10 mouse cellular contexts compared by ENCODE assay signal in the genomic region with DNA sequence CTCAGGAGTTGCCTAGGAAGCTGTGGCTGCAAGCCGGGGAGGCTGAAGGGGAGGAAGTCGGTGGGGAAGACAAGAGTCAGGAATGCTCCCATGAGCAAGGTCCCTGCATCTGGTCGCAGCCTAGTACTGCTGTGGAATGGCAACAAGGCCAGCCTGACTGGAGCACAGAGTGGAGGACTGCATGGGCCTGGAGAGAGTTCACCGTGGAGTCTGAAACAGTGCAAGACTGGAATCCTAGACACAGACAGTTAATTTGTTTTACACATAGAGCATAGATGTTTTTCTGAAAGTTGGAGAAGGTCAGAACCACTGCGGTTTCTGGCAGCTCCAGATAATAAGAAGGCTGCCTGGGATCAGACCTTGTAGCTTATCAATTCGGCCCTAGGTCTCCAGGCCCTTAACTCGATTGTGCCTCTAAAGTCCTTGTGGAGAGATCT. TPM values are rescaled to one million over a fixed set of nuclear protein-coding genes. Genes with fewer than 3 reads are reported as not detected.
A peak's percentile ranks its signal among the peaks of the same experiment; 100 is the strongest.
DNase-seq lines count a peak whose midpoint lies in the region; ATAC-seq and TF ChIP-seq lines count a peak whose summit lies in the region.
"Had no signal": no experiment of that assay in that cellular context is flagged by ENCODE, and none has a peak within 500 bp of the region (broad histone marks: within the 10 kb centered on the region; RNA-seq: fewer than 3 reads in every experiment).

No protein-coding gene starts in this region.

- H3K27me3 ChIP-seq in stomach, embryonic 15.5 days (replicated peaks), result peaks cover 5% of the 10 kb centered on the region; the same call in 1 of the 2 replicates
- H3K27me3 ChIP-seq in stomach, postnatal 0 days (ENCODE audit: control insufficient read depth, insufficient read depth, low read length), result no peaks in the 10 kb centered on the region
- no peaks in the 10 kb centered on the region for H3K27me3 ChIP-seq in liver, embryonic 15.5 days

- H3K9ac ChIP-seq in stomach, embryonic 15.5 days, result no peak overlapping the region
- no peak overlapping the region for H3K9ac ChIP-seq in stomach, postnatal 0 days (ENCODE audit: low read length)
- peak overlapping the region; percentile 80 for H3K9ac ChIP-seq in liver, embryonic 15.5 days

- peak; percentile 67 for ATAC-seq in stomach, embryonic 15.5 days (ENCODE audit: insufficient read depth, low FRiP score, low read depth)
- ATAC-seq in stomach, postnatal 0 days (ENCODE audit: low FRiP score, low TSS enrichment), result no peak; the same call in 1 of the 2 replicates
- peak; percentile 82 for ATAC-seq in liver, embryonic 15.5 days (ENCODE audit: insufficient read depth)

- DNase-seq in embryo, embryonic 10 days (ENCODE audit: low spot score), result peak; percentile 13
- no peak for DNase-seq in embryo, embryonic 9.5 days (ENCODE audit: extremely low spot score)
- DNase-seq in stomach, postnatal 0 days (ENCODE audit: low spot score), result no peak
- DNase-seq in MN1 (ENCODE audit: low spot score), result no peak
- no peak for DNase-seq in right cerebral cortex, postnatal 36 days (ENCODE audit: low spot score in 2 of 2)
- no peak for DNase-seq in cerebellum, adult 11 months

- 0 out of 2 replicates have a peak, but pooled peaks cover 6% of the 10 kb centered on the region for H3K4me1 ChIP-seq in stomach, embryonic 15.5 days
- H3K4me1 ChIP-seq in stomach, postnatal 0 days (replicated peaks; ENCODE audit: control insufficient read depth, insufficient read depth), result no peaks in the 10 kb centered on the region
- H3K4me1 ChIP-seq in liver, embryonic 15.5 days (replicated peaks), result peaks cover 46% of the 10 kb centered on the region

- no peaks in the 10 kb centered on the region for H3K9me3 ChIP-seq in stomach, embryonic 15.5 days
- H3K9me3 ChIP-seq in stomach, postnatal 0 days (ENCODE audit: control insufficient read depth, low read length), result no peaks in the 10 kb centered on the region
- no peaks in the 10 kb centered on the region for H3K9me3 ChIP-seq in liver, embryonic 15.5 days (replicated peaks)

- H3K4me2 ChIP-seq in stomach, embryonic 15.5 days, result peak overlapping the region; percentile 90; the same call in 1 of the 2 replicates
- no peak overlapping the region for H3K4me2 ChIP-seq in stomach, postnatal 0 days (replicated peaks; ENCODE audit: low read depth)
- H3K4me2 ChIP-seq in liver, embryonic 15.5 days, result peak overlapping the region; percentile 91

- TF ChIP-seq CTCF in stomach, postnatal 0 days (IDR thresholded peaks at IDR 0.05; ENCODE audit: low read depth), result no peak

- peak overlapping the region; percentile 31; the same call in 1 of the 2 replicates for H3K27ac ChIP-seq in stomach, embryonic 15.5 days
- no peak overlapping the region for H3K27ac ChIP-seq in stomach, postnatal 0 days (replicated peaks)
- H3K27ac ChIP-seq in liver, embryonic 15.5 days (replicated peaks), result peak overlapping the region; percentile 100
- H3K27ac ChIP-seq: limb, embryonic 12.5 days had no signal

- H3K4me3 ChIP-seq in stomach, embryonic 15.5 days (replicated peaks), result no peak overlapping the region
- no peak overlapping the region for H3K4me3 ChIP-seq in stomach, postnatal 0 days (ENCODE audit: low read depth, low read length)
- H3K4me3 ChIP-seq in liver, embryonic 15.5 days (replicated peaks), result peak overlapping the region; percentile 69
- H3K4me3 ChIP-seq: myocyte had no signal

- TF ChIP-seq EP300 in stomach, postnatal 0 days (optimal IDR thresholded peaks at IDR 0.05), result no peak

- H3K36me3 ChIP-seq in stomach, embryonic 15.5 days, result no peaks in the 10 kb centered on the region
- no peaks in the 10 kb centered on the region for H3K36me3 ChIP-seq in stomach, postnatal 0 days (ENCODE audit: control insufficient read depth, insufficient read depth, low read length)
- H3K36me3 ChIP-seq in liver, embryonic 15.5 days (replicated peaks), result no peaks in the 10 kb centered on the region
- H3K36me3 ChIP-seq: limb, embryonic 12.5 days had no signal

- WGBS in stomach, embryonic 15.5 days, result 47% methylated on average over 7 of the region's 7 CpGs
- WGBS in stomach, postnatal 0 days, result 59% methylated on average over 7 of the region's 7 CpGs
- WGBS in liver, embryonic 15.5 days (ENCODE audit: insufficient replicate concordance), result 13% methylated on average over 7 of the region's 7 CpGs

RNA-seq across cellular contexts. Expression of a gene that starts 13.4 kb away (rescaled TPM):
- polyA plus RNA-seq in stomach, embryonic 15.5 days (2015; fragmentation: Nextera tagmentation; extraction: Ambion mirVana), result 28.5 and 28.8 TPM in 2 replicates
- 15.8 and 16.0 TPM in 2 replicates for polyA plus RNA-seq in stomach, postnatal 0 days (2015; fragmentation: Nextera tagmentation; extraction: Ambion mirVana)
- polyA plus RNA-seq in liver, embryonic 15.5 days (2015; fragmentation: Nextera tagmentation; extraction: Ambion mirVana), result 22.9 TPM in 2 replicates
